Mouse (Mus musculus) lung, adult 2 months (tissue): ENCODE data around the gene Fam184b.

Experiments used
- CTCF ChIP-seq: fragments of 200-500 bp; IDR thresholded peaks from 2 replicates; pipeline ENCODE4 v1.5.1; 2011; ENCODE audit warnings: mild to moderate bottlenecking, low read length, control low read depth; ENCODE audit not compliant: insufficient read depth
- POLR2A ChIP-seq: fragments of 200-500 bp; IDR thresholded peaks from 2 replicates; pipeline ENCODE4 v1.6.1; 2011; ENCODE audit warnings: low read depth, mild to moderate bottlenecking, control low read depth, low read length, borderline replicate concordance; ENCODE audit errors: extremely low read depth

DNA sequence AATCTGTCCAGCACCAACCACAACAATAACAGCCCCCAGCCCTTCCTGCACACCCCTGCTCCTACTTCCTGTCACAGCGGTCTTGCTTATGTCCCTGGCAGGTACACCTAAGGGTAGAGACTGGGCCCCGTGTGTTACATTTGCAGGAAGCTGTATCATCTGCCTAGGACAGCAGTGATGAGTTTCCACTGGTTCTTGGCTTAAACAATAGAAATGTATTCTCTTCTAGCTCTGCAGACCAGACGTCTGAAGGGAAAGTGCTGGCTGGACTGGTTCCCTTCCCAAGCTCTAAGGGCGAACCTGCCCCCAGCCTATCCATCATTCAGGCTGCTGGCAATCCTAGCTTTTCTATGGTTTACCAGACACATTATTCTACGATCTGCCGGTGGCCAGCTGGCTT is 75.4 kb downstream of the Fam184b start:
- no peak for TF ChIP-seq POLR2A
- TF ChIP-seq CTCF = no peak
